Mouse (Mus musculus) embryonic facial prominence, embryonic 10.5 days (tissue): ENCODE measurements around the gene Tm7sf2. TPM values are rescaled to one million over a fixed set of nuclear protein-coding genes. Genes with fewer than 3 reads are reported as not detected.

Experiments used
- DNase-seq: peaks from one replicate; pipeline ENCODE4 v3.0.0-alpha.2; 2017; ENCODE audit warnings: low spot score
- H3K27ac ChIP-seq: fragments of 300-500 bp; sonication (generic); replicated peaks from 2 replicates; pipeline ENCODE4 v1.5.1; 2016; ENCODE audit warnings: mild to moderate bottlenecking
- H3K27me3 ChIP-seq: fragments of 300-500 bp; sonication (generic); replicated peaks from 2 replicates; pipeline ENCODE4 v1.6.1; 2016; ENCODE audit warnings: low read depth, mild to moderate bottlenecking; ENCODE audit not compliant: poor library complexity, severe bottlenecking
- H3K36me3 ChIP-seq: fragments of 300-500 bp; sonication (generic); replicated peaks from 2 replicates; pipeline ENCODE4 v1.6.1; 2016; ENCODE audit warnings: mild to moderate bottlenecking, moderate library complexity
- H3K4me1 ChIP-seq: fragments of 300-500 bp; sonication (generic); 2 replicates; pipeline ENCODE4 v1.6.1; 2016
- H3K4me3 ChIP-seq: fragments of 300-500 bp; sonication (generic); 2 replicates; pipeline ENCODE4 v1.5.1; 2016; ENCODE audit warnings: mild to moderate bottlenecking, moderate library complexity
- H3K9me3 ChIP-seq: fragments of 300-500 bp; sonication (generic); 2 replicates; pipeline ENCODE4 v1.6.1; 2016; ENCODE audit warnings: mild to moderate bottlenecking
- WGBS: fragments of 180-500 bp; shearing (Covaris S2); methylation state at CpG from one replicate; pipeline ENCODE4 v1.1.7; 2016; 5-methylcytosine and 5-hydroxymethylcytosine counted together
- microRNA-seq: library from miRNA; unstranded; fragments of <30 nt; microRNA quantifications from one replicate; pipeline ENCODE4, GENCODE M21; 2017
- polyA plus RNA-seq: library from polyadenylated mRNA; unstranded; fragments of >200 nt; fragmentation: Nextera tagmentation; extraction: Ambion mirVana; gene quantifications from 2 replicates; pipeline ENCODE4 v1.2.1, GENCODE M21; 2016

Gene Tm7sf2
- polyA plus RNA-seq, 1 experiment from 2014 or later, result 30.3 TPM

GRCm38 (mm10) chr19:6028991-6029390 lies 39.2 kb downstream of the Tm7sf2 start:
- DNase-seq, result no peak
- WGBS, result 86% methylated on average over 6 of the region's 6 CpGs
- Histone ChIP-seq H3K4me1 (no peaks in the 10 kb centered on the region), H3K27me3 (no peaks in the 10 kb centered on the region), H3K36me3 (no peaks in the 10 kb centered on the region), H3K4me3 (no peak overlapping the region), H3K9me3 (no peaks in the 10 kb centered on the region), H3K27ac (no peak overlapping the region)

- Histone ChIP-seq H3K9me3 (no peaks in the 10 kb centered on the region), H3K27ac (no peak overlapping the region), H3K4me1 (peaks cover 3% of the 10 kb centered on the region; the same call in 1 of the 2 replicates), H3K36me3 (no peaks in the 10 kb centered on the region), H3K4me3 (no peak overlapping the region), H3K27me3 (0 out of 2 replicates have a peak, but pooled peaks cover 3% of the 10 kb centered on the region)
- WGBS, result 82% methylated on average over 7 of the region's 7 CpGs
- DNase-seq, result no peak
These were observed 44.2 kb downstream of the Tm7sf2 start for GRCm38 (mm10) chr19:6023930-6024329.

- H3K27ac ChIP-seq, result no peak overlapping the region
- WGBS, result 67% methylated on average over 8 of the region's 8 CpGs
These were observed 45.1 kb downstream of the Tm7sf2 start for GRCm38 (mm10) chr19:6023059-6023458.

GRCm38 (mm10) chr19:6020276-6020675 lies 47.9 kb downstream of the Tm7sf2 start:
- no peak overlapping the region for H3K27ac ChIP-seq
- peaks cover 30% of the 10 kb centered on the region for H3K27me3 ChIP-seq
- DNase-seq, result no peak
- WGBS, result 57% methylated on average over 3 of the region's 3 CpGs
- no peak overlapping the region for H3K4me3 ChIP-seq
- no peaks in the 10 kb centered on the region for H3K36me3 ChIP-seq
- H3K4me1 ChIP-seq, result peaks cover 17% of the 10 kb centered on the region
- H3K9me3 ChIP-seq, result no peaks in the 10 kb centered on the region

More at GRCm38 (mm10) chr19:6023059-6023458, 45.1 kb downstream of the Tm7sf2 start:
- Histone ChIP-seq H3K4me1 (peaks cover 3% of the 10 kb centered on the region; the same call in 1 of the 2 replicates), H3K9me3 (no peaks in the 10 kb centered on the region), H3K27me3 (0 out of 2 replicates have a peak, but pooled peaks cover 3% of the 10 kb centered on the region), H3K36me3 (no peaks in the 10 kb centered on the region), H3K4me3 (no peak overlapping the region)
- no peak for DNase-seq

- Histone ChIP-seq H3K4me3 (no peak overlapping the region), H3K27me3 (peaks cover 45% of the 10 kb centered on the region), H3K36me3 (no peaks in the 10 kb centered on the region), H3K27ac (no peak overlapping the region), H3K9me3 (no peaks in the 10 kb centered on the region), H3K4me1 (peaks cover 24% of the 10 kb centered on the region)
- peak; percentile 87 for DNase-seq
- 31% methylated on average over 15 of the region's 15 CpGs for WGBS
These were observed 49.8 kb downstream of the Tm7sf2 start for GRCm38 (mm10) chr19:6018142-6019089.

- H3K36me3 ChIP-seq, result no peaks in the 10 kb centered on the region
- 42% methylated on average over 7 of the region's 7 CpGs for WGBS
- peaks cover 24% of the 10 kb centered on the region for H3K4me1 ChIP-seq
- H3K27ac ChIP-seq, result no peak overlapping the region
- no peak for DNase-seq
- peaks cover 48% of the 10 kb centered on the region for H3K27me3 ChIP-seq
- H3K4me3 ChIP-seq, result 0 out of 2 replicates have a peak overlapping the region, but pooled peaks have one; percentile 68
- H3K9me3 ChIP-seq, result no peaks in the 10 kb centered on the region
These were observed 51.6 kb downstream of the Tm7sf2 start for GRCm38 (mm10) chr19:6016532-6016931.

GRCm38 (mm10) chr19:6015511-6016315 lies 52.5 kb downstream of the Tm7sf2 start, which contains the start of gene Capn1:
Gene Capn1, minus strand, starts transcription at chr19:6015897.
- H3K27me3 ChIP-seq, result peaks cover 48% of the 10 kb centered on the region
- 2% methylated on average over 40 of the region's 40 CpGs for WGBS
- DNase-seq, result peak; percentile 82
- H3K9me3 ChIP-seq, result no peaks in the 10 kb centered on the region
- peak within 1 kb of the TSS; percentile 80 for H3K27ac ChIP-seq
- no peaks in the 10 kb centered on the region for H3K36me3 ChIP-seq
- peaks cover 24% of the 10 kb centered on the region for H3K4me1 ChIP-seq
- peak within 1 kb of the TSS; percentile 68 for H3K4me3 ChIP-seq

- Histone ChIP-seq H3K4me1 (peaks cover 24% of the 10 kb centered on the region), H3K4me3 (peak overlapping the region; percentile 68), H3K36me3 (no peaks in the 10 kb centered on the region), H3K27ac (peak overlapping the region; percentile 80), H3K9me3 (no peaks in the 10 kb centered on the region), H3K27me3 (peaks cover 48% of the 10 kb centered on the region)
- peak; percentile 63 for DNase-seq
- WGBS, result 2% methylated on average over 18 of the region's 18 CpGs
These were observed 53.1 kb downstream of the Tm7sf2 start for GRCm38 (mm10) chr19:6014991-6015510.

GRCm38 (mm10) chr19:6013691-6014090 lies 54.5 kb downstream of the Tm7sf2 start:
- Histone ChIP-seq H3K9me3 (no peaks in the 10 kb centered on the region), H3K36me3 (no peaks in the 10 kb centered on the region), H3K4me1 (peaks cover 24% of the 10 kb centered on the region), H3K27ac (no peak overlapping the region), H3K27me3 (peaks cover 48% of the 10 kb centered on the region), H3K4me3 (no peak overlapping the region)
- 86% methylated on average over 10 of the region's 10 CpGs for WGBS
- no peak for DNase-seq

Small RNAs within 50 kb of the gene (microRNA-seq; reads per million reads assigned to microRNA genes)
- 4.0 reads per million, percentile 8 among the genes with 10 or more reads in this experiment for gene Mir6988

Other genes with a start within 250 kb of the Tm7sf2 start
- 44.6 and 45.4 TPM in 2 replicates for gene Frmd8, start 193.1 kb downstream of the Tm7sf2 start, polyA plus RNA-seq
- 2.5 and 2.9 TPM in 2 replicates for gene Slc25a45, start 190.6 kb downstream of the Tm7sf2 start, polyA plus RNA-seq
- 6.8 and 7.4 TPM in 2 replicates for gene Tigd3, start 174.2 kb downstream of the Tm7sf2 start, polyA plus RNA-seq
- 231 and 251 TPM in 2 replicates for gene Dpf2, start 155.4 kb downstream of the Tm7sf2 start, polyA plus RNA-seq
- gene Cdc42ep2, start 143.6 kb downstream of the Tm7sf2 start, polyA plus RNA-seq, result 1.5 and 2.2 TPM in 2 replicates
- gene Pola2, start 104.2 kb downstream of the Tm7sf2 start, polyA plus RNA-seq, result 119 and 120 TPM in 2 replicates
- not detected in 2 replicates for gene Slc22a20, start 82.2 kb downstream of the Tm7sf2 start, polyA plus RNA-seq
- 2.9 and 3.2 TPM in 2 replicates for gene Capn1, start 52.5 kb downstream of the Tm7sf2 start, polyA plus RNA-seq
- 34.5 and 38.1 TPM in 2 replicates for gene Syvn1, start 21.8 kb downstream of the Tm7sf2 start, polyA plus RNA-seq
- 82.5 and 84.6 TPM in 2 replicates for gene Mrpl49, start 10.6 kb downstream of the Tm7sf2 start, polyA plus RNA-seq
- gene Fau, start 10.5 kb downstream of the Tm7sf2 start, polyA plus RNA-seq, result 831 and 861 TPM in 2 replicates
- gene Znhit2, start 7.2 kb downstream of the Tm7sf2 start, polyA plus RNA-seq, result 33.8 and 35.6 TPM in 2 replicates
- 70.5 and 71.9 TPM in 2 replicates for gene Vps51, start 8.9 kb upstream of the Tm7sf2 start, polyA plus RNA-seq
- not detected in 2 replicates for gene Tmem262, start 11.7 kb upstream of the Tm7sf2 start, polyA plus RNA-seq
- gene Gm28374, start 13.9 kb upstream of the Tm7sf2 start, polyA plus RNA-seq, result 2.0 TPM in 2 replicates
- 75.7 and 79.7 TPM in 2 replicates for gene Zfpl1, start 16.6 kb upstream of the Tm7sf2 start, polyA plus RNA-seq
- 66.2 and 70.1 TPM in 2 replicates for gene Cdca5, start 16.6 kb upstream of the Tm7sf2 start, polyA plus RNA-seq
- gene AC131692.1, start 26.0 kb upstream of the Tm7sf2 start, polyA plus RNA-seq, result 0.41 and 0.56 TPM in 2 replicates
- gene Naaladl1, start 37.4 kb upstream of the Tm7sf2 start, polyA plus RNA-seq, result 0.87 and 0.89 TPM in 2 replicates
- gene Sac3d1, start 50.3 kb upstream of the Tm7sf2 start, polyA plus RNA-seq, result 66.1 and 67.7 TPM in 2 replicates
- gene Snx15, start 59.9 kb upstream of the Tm7sf2 start, polyA plus RNA-seq, result 29.1 and 30.2 TPM in 2 replicates
- gene Batf2, start 72.6 kb upstream of the Tm7sf2 start, polyA plus RNA-seq, result not detected in 2 replicates
- gene Arl2, start 73.2 kb upstream of the Tm7sf2 start, polyA plus RNA-seq, result 111 and 112 TPM in 2 replicates
- gene Majin, start 116.0 kb upstream of the Tm7sf2 start, polyA plus RNA-seq, result not detected in 2 replicates
- 0.98 and 1.3 TPM in 2 replicates for gene Gpha2, start 158.0 kb upstream of the Tm7sf2 start, polyA plus RNA-seq
- gene Ppp2r5b, start 167.5 kb upstream of the Tm7sf2 start, polyA plus RNA-seq, result 25.5 and 26.3 TPM in 2 replicates
- gene Atg2a, start 173.3 kb upstream of the Tm7sf2 start, polyA plus RNA-seq, result 12.5 and 13.6 TPM in 2 replicates
- gene Ehd1, start 208.4 kb upstream of the Tm7sf2 start, polyA plus RNA-seq, result 81.8 and 83.5 TPM in 2 replicates
- 0.12 and 0.39 TPM in 2 replicates for gene Cdc42bpg, start 238.1 kb upstream of the Tm7sf2 start, polyA plus RNA-seq